Mouse (Mus musculus) megakaryocyte, embryonic 14.5 days (primary cell): ENCODE measurements around the gene Cyp2d10.

Experiments used
- FLI1 ChIP-seq: IDR thresholded peaks from 2 replicates; pipeline ENCODE4 v1.6.1; 2012; ENCODE audit warnings: low read length, inconsistent platforms, mixed read lengths
- GATA1 ChIP-seq: IDR thresholded peaks from 3 replicates; pipeline ENCODE4 v1.6.1; 2012; ENCODE audit warnings: mixed read lengths, low read length, inconsistent platforms, borderline replicate concordance

DNA sequence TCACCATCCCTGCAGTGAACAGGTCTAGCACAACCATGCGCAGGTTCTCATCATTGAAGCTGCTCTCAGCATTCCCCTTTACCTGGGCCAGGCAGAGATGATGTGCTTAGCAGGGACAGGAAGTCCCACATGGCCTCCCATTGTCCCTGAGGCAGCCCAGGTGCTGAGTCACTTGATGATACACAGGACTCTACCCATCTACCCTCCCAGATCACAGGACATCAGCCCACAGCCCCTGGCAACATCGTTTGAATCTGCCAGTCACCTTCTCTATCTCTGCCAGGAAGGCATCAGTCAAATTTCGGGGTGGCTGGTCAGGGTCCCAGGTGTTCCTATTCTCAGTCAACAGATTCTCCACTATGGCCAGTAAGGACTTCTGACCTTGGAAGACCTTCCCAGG lies 2.8 kb downstream of the Cyp2d10 start:
- TF ChIP-seq FLI1, result no peak
- no peak for TF ChIP-seq GATA1
